In genomic region chr10:84615076-84615475, GRCm38 (mm10) we compare ENCODE assay signal across 24 mouse cellular contexts. TPM values are rescaled to one million over a fixed set of nuclear protein-coding genes. Genes with fewer than 3 reads are reported as not detected.
DNase-seq lines count a peak whose midpoint lies in the region; ATAC-seq and TF ChIP-seq lines count a peak whose summit lies in the region.
"Had no signal": no experiment of that assay in that cellular context is flagged by ENCODE, and none has a peak within 500 bp of the region (broad histone marks: within the 10 kb centered on the region; RNA-seq: fewer than 3 reads in every experiment).

No protein-coding gene starts in this region.

- no peak for TF ChIP-seq POLR2A in heart, adult 2 months (IDR thresholded peaks at IDR 0.05; ENCODE audit: insufficient read depth, low read depth, low read length)

- 67% methylated on average over 3 of the region's 3 CpGs for WGBS in heart, embryonic 11.5 days (ENCODE audit: insufficient replicate concordance)
- WGBS in heart, embryonic 13.5 days, result 63% methylated on average over 3 of the region's 3 CpGs
- 66% methylated on average over 3 of the region's 3 CpGs for WGBS in heart, postnatal 0 days
- 57% methylated on average over 3 of the region's 3 CpGs for WGBS in heart, adult 2 months

- peaks cover 22% of the 10 kb centered on the region for H3K4me1 ChIP-seq in heart, embryonic 11.5 days (ENCODE audit: control insufficient read depth, insufficient read depth, low read length)
- peaks cover 42% of the 10 kb centered on the region for H3K4me1 ChIP-seq in heart, embryonic 13.5 days
- peaks cover 24% of the 10 kb centered on the region for H3K4me1 ChIP-seq in heart, postnatal 0 days (ENCODE audit: control insufficient read depth, insufficient read depth)
- H3K4me1 ChIP-seq in heart, adult 2 months (ENCODE audit: control insufficient read depth, insufficient read depth, low read length), result peaks cover 4% of the 10 kb centered on the region
- H3K4me1 ChIP-seq: forebrain, embryonic 13.5 days had no signal

- no peaks in the 10 kb centered on the region for H3K36me3 ChIP-seq in heart, embryonic 11.5 days (ENCODE audit: control insufficient read depth, insufficient read depth, low read length)
- peaks cover 15% of the 10 kb centered on the region for H3K36me3 ChIP-seq in heart, embryonic 13.5 days
- peaks cover 7% of the 10 kb centered on the region; the same call in 1 of the 2 replicates for H3K36me3 ChIP-seq in heart, postnatal 0 days (replicated peaks; ENCODE audit: control insufficient read depth, insufficient read depth, low read length)
- peaks cover 18% of the 10 kb centered on the region for H3K36me3 ChIP-seq in heart, adult 2 months (ENCODE audit: control insufficient read depth, insufficient read depth, low read length)
- H3K36me3 ChIP-seq: embryonic facial prominence, embryonic 10.5 days; embryonic facial prominence, embryonic 12.5 days had no signal

- no peaks in the 10 kb centered on the region for H3K9me3 ChIP-seq in heart, embryonic 11.5 days (replicated peaks; ENCODE audit: control insufficient read depth, low read length)
- no peaks in the 10 kb centered on the region for H3K9me3 ChIP-seq in heart, embryonic 13.5 days
- H3K9me3 ChIP-seq in heart, postnatal 0 days (replicated peaks; ENCODE audit: control insufficient read depth, low read length), result no peaks in the 10 kb centered on the region
- H3K9me3 ChIP-seq: embryonic facial prominence, embryonic 10.5 days; embryonic facial prominence, embryonic 12.5 days; forebrain, embryonic 13.5 days; G1E had no signal

- H3K9ac ChIP-seq in heart, embryonic 11.5 days (ENCODE audit: low read depth, low read length), result no peak overlapping the region
- no peak overlapping the region for H3K9ac ChIP-seq in heart, embryonic 13.5 days
- H3K9ac ChIP-seq in heart, postnatal 0 days (replicated peaks; ENCODE audit: low read depth, low read length), result no peak overlapping the region
- no peak overlapping the region for H3K9ac ChIP-seq in heart, adult 2 months (ENCODE audit: low read depth, low read length)
- H3K9ac ChIP-seq: embryonic facial prominence, embryonic 12.5 days; forebrain, embryonic 13.5 days had no signal

- no peak overlapping the region for H3K4me3 ChIP-seq in heart, embryonic 11.5 days (ENCODE audit: low read depth, low read length)
- H3K4me3 ChIP-seq in heart, embryonic 13.5 days, result no peak overlapping the region
- no peak overlapping the region for H3K4me3 ChIP-seq in heart, postnatal 0 days (ENCODE audit: low read depth, low read length)
- no peak overlapping the region for H3K4me3 ChIP-seq in heart, adult 2 months
- H3K4me3 ChIP-seq: embryonic facial prominence, embryonic 10.5 days; embryonic facial prominence, embryonic 12.5 days; forebrain, embryonic 13.5 days had no signal

- intact Hi-C loops in heart, postnatal 25 days (cut with DNase I), result no loop called here
- intact Hi-C loops in heart, adult 2 months (cut with DNase I), result no loop called here

- no peak overlapping the region for H3K27ac ChIP-seq in heart, embryonic 11.5 days (ENCODE audit: low read depth, low read length)
- peak overlapping the region; percentile 43; the same call in 1 of the 2 replicates for H3K27ac ChIP-seq in heart, embryonic 13.5 days (replicated peaks)
- peak overlapping the region; percentile 38; the same call in 1 of the 2 replicates for H3K27ac ChIP-seq in heart, postnatal 0 days (ENCODE audit: low read depth)
- H3K27ac ChIP-seq in heart, adult 2 months, result no peak overlapping the region
- H3K27ac ChIP-seq: embryonic facial prominence, embryonic 10.5 days; embryonic facial prominence, embryonic 12.5 days; forebrain, embryonic 13.5 days had no signal

- DNase-seq in heart, adult 11 months, result peak; percentile 86
- DNase-seq in heart, postnatal 25 days (ENCODE audit: low spot score), result no peak
- no peak for DNase-seq in heart, postnatal 0 days (ENCODE audit: low spot score)
- no peak for DNase-seq in heart, adult 2 months
- DNase-seq in ovary, postnatal 10 days (ENCODE audit: low spot score), result no peak
- DNase-seq: adrenal gland, adult 2 months; adrenal gland, postnatal 10 days; adrenal gland, postnatal 25 days; B cell, adult 2 months; cerebellum, adult 11-12 months; cerebellum, adult 2 months; cerebellum, adult 9-10 months; cerebellum, postnatal 10 days; cerebellum, postnatal 25 days had no signal

- no peaks in the 10 kb centered on the region for H3K27me3 ChIP-seq in heart, embryonic 11.5 days (ENCODE audit: control insufficient read depth, insufficient read depth, low read length)
- H3K27me3 ChIP-seq in heart, embryonic 13.5 days (replicated peaks), result no peaks in the 10 kb centered on the region
- no peaks in the 10 kb centered on the region for H3K27me3 ChIP-seq in heart, postnatal 0 days (ENCODE audit: control insufficient read depth, insufficient read depth, low read length)
- no peaks in the 10 kb centered on the region for H3K27me3 ChIP-seq in heart, adult 2 months (ENCODE audit: control insufficient read depth, insufficient read depth, low read length)
- H3K27me3 ChIP-seq: CH12.LX; embryonic facial prominence, embryonic 12.5 days; forebrain, embryonic 13.5 days; Patski had no signal

- no peaks in the 10 kb centered on the region for H3K79me2 ChIP-seq in heart, adult 2 months (replicated peaks; ENCODE audit: control insufficient read depth, insufficient read depth, low read length)

- no peak for ATAC-seq in heart, embryonic 11.5 days (replicated peaks; ENCODE audit: insufficient number of reproducible peaks, low FRiP score, low TSS enrichment)
- ATAC-seq in heart, embryonic 13.5 days (ENCODE audit: extremely low read depth, insufficient number of reproducible peaks, low FRiP score, low TSS enrichment), result no peak
- no peak for ATAC-seq in heart, postnatal 0 days (ENCODE audit: insufficient read depth, low read depth)
- ATAC-seq: CD4-positive, CD25-positive, alpha-beta regulatory T cell, adult 4 months; forebrain, embryonic 13.5 days; forebrain, embryonic 16.5 days; Patski had no signal

- no peak overlapping the region for H3K4me2 ChIP-seq in heart, embryonic 11.5 days
- H3K4me2 ChIP-seq in heart, embryonic 13.5 days, result no peak overlapping the region
- H3K4me2 ChIP-seq in heart, postnatal 0 days (ENCODE audit: low read depth, low read length), result no peak overlapping the region
- H3K4me2 ChIP-seq: embryonic facial prominence, embryonic 12.5 days; forebrain, embryonic 13.5 days had no signal

- no peak for TF ChIP-seq EP300 in heart, postnatal 0 days (IDR thresholded peaks at IDR 0.05; ENCODE audit: low read depth)
- TF ChIP-seq EP300 in heart, adult 2 months (IDR thresholded peaks at IDR 0.05; ENCODE audit: insufficient read depth, low read depth, low read length), result no peak

- no peak for TF ChIP-seq CTCF in heart, postnatal 0 days (IDR thresholded peaks at IDR 0.05; ENCODE audit: low read depth)
- no peak for TF ChIP-seq CTCF in heart, adult 2 months (IDR thresholded peaks at IDR 0.05)

RNA-seq across cellular contexts. Expression of gene Polr3b, which starts 7.0 kb away (rescaled TPM):
- 12.5 and 14.4 TPM in 2 replicates for polyA plus RNA-seq in heart, embryonic 11.5 days (2014; fragmentation: Nextera tagmentation; extraction: Ambion mirVana)
- 9.4 and 10.7 TPM in 2 replicates for polyA plus RNA-seq in heart, embryonic 13.5 days (2015; fragmentation: Nextera tagmentation; extraction: Ambion mirVana)
- 10 to 100 TPM; 11.7 to 12.7 TPM for total RNA-seq in heart, postnatal 25 days (2021)
- 7.7 and 8.2 TPM in 2 replicates for total RNA-seq in heart, postnatal 0 days (2014; rRNA removed; ENCODE audit: low replicate concordance)
- 4.8 and 5.2 TPM in 2 replicates for polyA plus RNA-seq in heart, postnatal 0 days (2015; fragmentation: Nextera tagmentation; extraction: Ambion mirVana)
- total RNA-seq in heart, adult 2 months (2021), result 10 to 100 TPM in 1 of 2 experiments, 1 to 10 TPM in 1; 8.9 to 10.9 TPM
- 3.0 and 5.1 TPM in 2 replicates for polyA plus RNA-seq in heart, adult 2 months (2012; rRNA removed)

RNA-seq across cellular contexts. Expression of gene Tcp11l2, which starts 38.6 kb away (rescaled TPM):
- polyA plus RNA-seq in heart, embryonic 11.5 days (2014; fragmentation: Nextera tagmentation; extraction: Ambion mirVana), result 15.2 and 16.6 TPM in 2 replicates
- polyA plus RNA-seq in heart, embryonic 13.5 days (2015; fragmentation: Nextera tagmentation; extraction: Ambion mirVana), result 27.9 and 30.6 TPM in 2 replicates
- 100 to 1,000 TPM; 106 to 145 TPM for total RNA-seq in heart, postnatal 25 days (2021)
- total RNA-seq in heart, postnatal 0 days (2014; rRNA removed; ENCODE audit: low replicate concordance), result 36.9 and 52.4 TPM in 2 replicates
- 57.3 and 63.4 TPM in 2 replicates for polyA plus RNA-seq in heart, postnatal 0 days (2015; fragmentation: Nextera tagmentation; extraction: Ambion mirVana)
- total RNA-seq in heart, adult 2 months (2021), result 100 to 1,000 TPM; 118 to 157 TPM
- 129 and 204 TPM in 2 replicates for polyA plus RNA-seq in heart, adult 2 months (2012; rRNA removed)

Comparison
In these comparisons a context has a peak if more than half of its experiments do, and no peak if none do; other contexts are left out.
1. H3K27ac ChIP-seq: peak in heart, embryonic 13.5 days (single experiment) and heart, postnatal 0 days (single experiment); none in heart, embryonic 11.5 days (single experiment) and heart, adult 2 months (single experiment).